Mouse (Mus musculus) C2C12 (cell line): ENCODE data around the gene Timp4.

Experiments used
- MYOD1 ChIP-seq: IDR thresholded peaks from one replicate; pipeline ENCODE4 v1.6.1; 2011; ENCODE audit warnings: low read depth; ENCODE audit not compliant: control insufficient read depth, insufficient read length
- USF1 ChIP-seq: IDR thresholded peaks from one replicate; pipeline ENCODE4 v1.6.1; 2011; ENCODE audit warnings: low read depth, mild to moderate bottlenecking, control low read depth, moderate library complexity

DNA sequence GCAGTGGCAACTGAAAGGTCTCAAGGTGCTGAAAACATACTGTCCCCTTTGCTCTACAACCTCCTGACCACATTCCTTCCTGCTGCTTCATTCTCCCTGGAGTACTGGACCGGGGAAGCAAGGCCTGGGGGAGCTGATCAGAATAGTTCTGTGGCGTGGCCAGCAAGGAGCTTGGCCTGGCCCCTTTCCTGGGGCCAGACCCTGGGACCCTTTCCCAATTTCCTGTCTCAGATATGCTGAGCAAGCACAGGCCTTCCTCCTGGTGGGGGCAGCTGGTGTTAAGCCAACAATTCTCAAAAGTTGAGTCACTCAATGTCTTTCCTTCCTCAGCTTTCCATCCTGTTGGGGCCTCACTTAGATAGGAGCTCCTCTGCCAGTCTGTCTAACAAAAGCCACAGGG, 18.1 kb upstream of the Timp4 start:
- TF ChIP-seq MYOD1: no peak
- TF ChIP-seq USF1: no peak
